Mouse (Mus musculus) limb, embryonic 10.5 days (tissue): ENCODE results near the gene Zfp235. TPM values are rescaled to one million over a fixed set of nuclear protein-coding genes. Genes with fewer than 3 reads are reported as not detected.

ENCODE experiments used
- DNase-seq: peaks from one replicate; pipeline ENCODE4 v3.0.0-alpha.2; 2017; ENCODE audit warnings: low spot score
- H3K27ac ChIP-seq: fragments of 300-500 bp; sonication (generic); 2 replicates; pipeline ENCODE4 v1.5.1; 2016; ENCODE audit warnings: mild to moderate bottlenecking
- H3K27me3 ChIP-seq: fragments of 300-500 bp; sonication (generic); 2 replicates; pipeline ENCODE4 v1.6.1; 2016; ENCODE audit warnings: low read depth, mild to moderate bottlenecking; ENCODE audit not compliant: poor library complexity, severe bottlenecking
- H3K36me3 ChIP-seq: fragments of 300-500 bp; sonication (generic); 2 replicates; pipeline ENCODE4 v1.6.1; 2016; ENCODE audit warnings: mild to moderate bottlenecking, moderate library complexity
- H3K4me1 ChIP-seq: fragments of 300-500 bp; sonication (generic); 2 replicates; pipeline ENCODE4 v1.6.1; 2016
- H3K4me3 ChIP-seq: fragments of 300-500 bp; sonication (generic); 2 replicates; pipeline ENCODE4 v1.5.1; 2016; ENCODE audit warnings: mild to moderate bottlenecking, moderate library complexity
- H3K9me3 ChIP-seq: fragments of 300-500 bp; sonication (generic); replicated peaks from 2 replicates; pipeline ENCODE4 v1.6.1; 2016; ENCODE audit warnings: mild to moderate bottlenecking
- WGBS: fragments of 180-500 bp; shearing (Covaris S2); methylation state at CpG from one replicate; pipeline ENCODE4 v1.1.7; 2016; 5-methylcytosine and 5-hydroxymethylcytosine counted together
- polyA plus RNA-seq: library from polyadenylated mRNA; unstranded; fragments of >200 nt; fragmentation: Nextera tagmentation; extraction: Ambion mirVana; gene quantifications from 2 replicates; pipeline ENCODE4 v1.2.1, GENCODE M21; 2016

The Zfp235 gene
- 12.7 and 15.7 TPM in 2 replicates for polyA plus RNA-seq

DNA sequence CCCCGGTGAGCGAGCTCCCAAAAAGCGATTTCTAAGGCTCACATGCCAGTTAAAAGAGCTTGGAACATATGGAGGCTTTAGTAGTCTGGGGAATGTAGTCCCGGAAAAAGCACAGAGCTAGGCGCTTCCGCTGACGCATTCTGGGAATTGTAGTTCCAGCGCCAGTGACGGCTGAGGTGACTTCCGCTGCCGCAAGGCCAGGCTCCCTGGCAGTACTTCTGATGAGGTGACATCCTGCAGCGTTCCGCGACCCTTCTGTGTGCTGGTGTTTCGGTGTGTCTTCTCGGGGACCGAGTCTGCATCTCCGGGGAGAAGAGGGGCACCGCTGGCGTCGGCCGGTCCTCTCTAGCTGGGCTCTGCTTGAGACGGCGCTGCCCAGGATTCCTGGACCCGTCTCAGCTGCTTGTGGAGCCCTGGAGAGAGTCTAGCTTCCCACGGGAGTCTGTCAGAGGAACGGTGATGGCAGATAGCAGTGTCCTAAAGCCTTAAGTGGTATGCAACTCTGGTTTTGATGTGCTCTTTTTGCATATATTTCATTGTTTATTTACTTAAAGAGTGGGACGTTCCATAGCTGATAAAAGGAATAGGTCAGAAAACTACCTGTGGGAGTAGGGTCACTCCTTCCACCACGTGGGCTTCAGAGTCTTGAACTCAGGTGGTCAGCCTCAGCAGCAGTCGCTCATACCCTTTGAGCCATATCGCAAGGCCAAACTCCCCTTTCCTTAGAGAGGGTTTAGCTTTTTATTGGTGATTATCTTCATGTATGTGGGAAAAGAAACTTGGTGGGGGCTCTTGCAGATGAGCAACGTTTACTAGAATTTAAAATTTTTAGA, at the start of gene Zfp235:
Gene Zfp235, plus strand, starts transcription at position 174 of the 833 bp plus-strand sequence.
- Histone ChIP-seq H3K27me3 (no peaks in the 10 kb centered on the region), H3K27ac (peak within 1 kb of the TSS; percentile 75), H3K4me3 (peak within 1 kb of the TSS; percentile 63), H3K9me3 (no peaks in the 10 kb centered on the region), H3K36me3 (peaks cover 33% of the 10 kb centered on the region), H3K4me1 (peaks cover 10% of the 10 kb centered on the region)
- peak; percentile 87 for DNase-seq
- 4% methylated on average over 32 of the region's 32 CpGs for WGBS

DNA sequence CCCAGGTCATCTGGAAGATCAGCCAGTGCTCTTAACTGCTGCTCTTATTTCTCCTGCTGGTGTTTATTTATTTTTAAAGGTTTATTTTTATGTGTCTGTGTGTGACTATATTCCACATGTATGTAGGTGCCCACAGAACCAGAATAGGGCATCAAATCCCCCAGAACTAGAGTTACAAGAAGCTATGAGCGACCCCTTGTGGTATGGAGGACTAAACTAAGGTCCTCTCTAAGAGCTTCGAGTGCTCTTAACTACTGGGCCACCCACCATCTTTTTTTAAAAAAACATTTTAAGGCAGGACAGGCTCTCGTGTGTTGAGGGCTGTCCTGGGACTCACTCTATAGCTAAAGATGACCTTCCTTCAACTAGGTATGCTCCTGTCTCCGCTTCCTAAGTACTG, 47.1 kb upstream of the Zfp235 start:
- H3K4me1 ChIP-seq, result peaks cover 14% of the 10 kb centered on the region
- DNase-seq, result no peak
- WGBS, result 95% methylated on average over 4 of the region's 4 CpGs
- H3K27me3 ChIP-seq, result no peaks in the 10 kb centered on the region
- peaks cover 10% of the 10 kb centered on the region for H3K9me3 ChIP-seq
- H3K27ac ChIP-seq, result no peak overlapping the region
- peaks cover 68% of the 10 kb centered on the region for H3K36me3 ChIP-seq
- no peak overlapping the region for H3K4me3 ChIP-seq

DNA sequence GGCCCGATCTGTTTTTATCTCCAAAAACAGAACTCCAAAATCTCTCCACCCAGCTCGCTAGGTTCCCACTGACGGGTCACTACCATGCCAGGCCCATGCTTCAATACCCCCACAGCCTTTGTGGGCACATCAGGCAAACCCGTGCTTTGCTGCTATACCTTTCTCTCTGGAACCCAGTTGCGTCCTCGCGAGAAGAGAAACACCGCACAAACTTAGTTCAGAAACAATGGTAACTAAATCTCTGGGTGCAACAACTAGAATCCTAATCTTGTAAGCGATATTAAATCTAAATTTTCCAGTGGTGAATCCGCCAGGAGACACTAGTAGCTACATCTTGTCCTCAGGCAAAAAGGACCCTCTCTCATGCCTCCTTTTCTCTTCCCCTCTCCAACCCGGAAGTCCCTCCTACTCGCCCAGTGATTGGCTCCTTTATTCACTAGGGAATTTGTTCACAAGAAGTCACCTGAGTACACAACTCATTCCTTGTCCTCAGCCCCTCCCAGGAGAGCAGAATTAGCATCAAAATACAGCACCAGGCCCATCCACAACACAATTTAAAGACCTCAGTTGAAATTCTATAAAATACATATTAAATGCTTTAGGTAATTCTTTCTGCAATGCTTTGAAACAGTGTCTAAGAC, 46.4 kb upstream of the Zfp235 start:
- H3K27me3 ChIP-seq, result no peaks in the 10 kb centered on the region
- no peak overlapping the region for H3K4me3 ChIP-seq
- H3K4me1 ChIP-seq, result peaks cover 11% of the 10 kb centered on the region
- DNase-seq, result no peak
- H3K36me3 ChIP-seq, result peaks cover 72% of the 10 kb centered on the region
- 95% methylated on average over 12 of the region's 12 CpGs for WGBS
- H3K27ac ChIP-seq, result no peak overlapping the region
- H3K9me3 ChIP-seq, result 0 out of 2 replicates have a peak, but pooled peaks cover 8% of the 10 kb centered on the region

DNA sequence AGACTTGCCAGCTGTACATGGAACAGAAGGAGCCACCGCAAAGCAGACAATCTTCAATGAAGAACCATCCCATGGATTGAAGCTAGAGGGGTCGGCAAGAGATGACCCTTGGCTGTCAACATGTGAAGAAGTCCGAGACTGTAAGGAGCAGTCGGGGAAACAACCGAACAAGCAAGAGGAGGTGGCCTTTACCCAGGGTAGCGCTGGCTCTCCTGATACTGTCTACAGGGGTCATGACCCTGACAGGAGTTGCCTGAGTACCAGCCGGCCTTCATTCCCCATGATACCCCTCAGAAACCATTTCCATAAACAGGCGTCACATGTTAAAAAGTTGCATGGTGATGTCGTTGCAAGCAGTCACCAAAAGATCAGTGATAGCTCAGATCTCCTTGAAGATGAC, 29.6 kb upstream of the Zfp235 start:
- Histone ChIP-seq H3K9me3 (peaks cover 73% of the 10 kb centered on the region), H3K27ac (no peak overlapping the region), H3K4me1 (no peaks in the 10 kb centered on the region), H3K36me3 (peaks cover 100% of the 10 kb centered on the region), H3K27me3 (no peaks in the 10 kb centered on the region), H3K4me3 (no peak overlapping the region)
- no peak for DNase-seq
- WGBS, result 96% methylated on average over 9 of the region's 9 CpGs

GRCm38 (mm10) chr7:24105144-24105703, 28.7 kb upstream of the Zfp235 start:
- WGBS, result 95% methylated on average over 18 of the region's 18 CpGs

DNA sequence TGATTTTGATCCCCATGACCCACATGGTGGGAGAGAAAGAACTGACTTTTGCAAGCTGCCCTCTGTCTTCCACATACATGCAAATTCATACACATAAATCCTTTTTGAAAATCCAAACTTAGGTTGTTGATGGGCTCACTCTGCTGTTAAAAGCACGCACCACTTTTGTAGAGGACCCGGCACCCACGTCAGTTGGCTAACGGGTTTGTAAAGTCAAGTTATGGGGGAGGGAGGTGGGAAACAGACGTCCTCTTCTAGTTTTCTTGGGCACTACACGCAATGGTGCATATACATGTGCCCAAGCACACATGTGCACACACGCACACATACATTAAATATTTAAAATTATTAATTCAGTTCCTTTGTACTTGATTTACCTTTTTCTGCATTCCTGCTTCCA, 23.1 kb upstream of the Zfp235 start:
- Histone ChIP-seq H3K4me3 (no peak overlapping the region), H3K4me1 (peaks cover 6% of the 10 kb centered on the region; the same call in 1 of the 2 replicates), H3K27ac (no peak overlapping the region), H3K27me3 (no peaks in the 10 kb centered on the region), H3K9me3 (peaks cover 33% of the 10 kb centered on the region), H3K36me3 (peaks cover 41% of the 10 kb centered on the region)
- DNase-seq, result no peak
- WGBS, result 95% methylated on average over 7 of the region's 7 CpGs

More at GRCm38 (mm10) chr7:24105144-24105703, 28.7 kb upstream of the Zfp235 start:
- Histone ChIP-seq H3K4me3 (no peak overlapping the region), H3K27me3 (no peaks in the 10 kb centered on the region), H3K4me1 (no peaks in the 10 kb centered on the region), H3K9me3 (peaks cover 73% of the 10 kb centered on the region), H3K27ac (no peak overlapping the region), H3K36me3 (peaks cover 97% of the 10 kb centered on the region)
- DNase-seq, result no peak

DNA sequence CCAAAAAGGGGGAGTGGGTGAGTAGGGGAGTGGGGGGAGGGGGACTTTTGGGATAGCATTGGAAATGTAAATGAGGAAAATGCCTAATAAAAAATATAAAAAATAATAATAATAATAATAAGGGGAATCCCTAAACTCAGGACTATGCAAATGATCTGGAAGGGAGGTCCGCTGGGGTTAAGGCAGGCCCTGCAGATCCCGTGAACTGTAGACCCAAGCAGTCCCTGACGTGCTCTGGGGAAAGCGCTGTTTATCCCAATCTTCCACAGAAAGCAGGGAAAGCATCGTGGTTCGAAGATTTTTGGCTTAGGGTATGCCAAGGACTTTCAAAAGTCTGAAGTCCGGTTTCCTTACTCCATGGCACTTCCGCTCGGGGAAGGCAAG, 22.2 kb upstream of the Zfp235 start:
- H3K27ac ChIP-seq, result peak overlapping the region; percentile 82
- peaks cover 6% of the 10 kb centered on the region; the same call in 1 of the 2 replicates for H3K4me1 ChIP-seq
- H3K4me3 ChIP-seq, result peak overlapping the region; percentile 66
- H3K9me3 ChIP-seq, result peaks cover 24% of the 10 kb centered on the region
- 5% methylated on average over 9 of the region's 9 CpGs for WGBS
- DNase-seq, result no peak
- H3K36me3 ChIP-seq, result peaks cover 32% of the 10 kb centered on the region
- no peaks in the 10 kb centered on the region for H3K27me3 ChIP-seq

DNA sequence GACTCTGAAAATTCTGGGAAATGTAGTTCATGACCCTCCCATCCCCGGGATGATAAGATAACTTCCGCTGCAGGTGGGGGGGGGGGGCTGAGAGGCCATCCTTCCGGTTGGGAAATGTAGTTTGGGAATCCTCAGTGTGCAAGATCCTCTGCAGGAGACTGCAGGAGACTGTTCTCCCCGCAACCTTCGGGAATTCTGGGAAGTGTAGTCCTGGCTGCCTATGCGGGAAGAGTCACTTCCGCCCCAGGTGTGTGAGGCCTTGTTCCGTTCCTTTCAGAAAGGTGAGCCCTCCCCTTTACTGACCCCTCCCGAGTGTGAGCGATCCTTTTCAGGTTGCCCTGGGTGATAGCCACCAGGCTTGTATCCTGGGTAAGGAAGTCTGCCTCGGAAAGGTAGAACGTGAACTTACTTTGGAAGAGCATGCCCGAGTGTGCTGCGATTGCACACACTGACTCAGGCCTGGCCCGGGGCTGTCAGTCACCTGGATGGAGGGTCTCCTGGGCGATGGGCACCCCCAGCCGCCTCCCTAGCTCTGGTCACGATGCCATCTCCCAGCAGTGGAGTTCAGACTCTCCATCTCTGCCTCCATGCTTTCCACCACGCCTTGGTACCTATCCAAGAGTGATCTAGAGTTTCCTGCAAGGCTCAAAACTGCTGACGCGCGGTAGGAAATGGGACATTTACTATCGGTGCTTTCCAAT, 21.7 kb upstream of the Zfp235 start, which contains the start of gene Zfp112:
Gene Zfp112, plus strand, starts transcription at position 159 of the 701 bp plus-strand sequence.
- H3K36me3 ChIP-seq, result peaks cover 27% of the 10 kb centered on the region
- peaks cover 6% of the 10 kb centered on the region; the same call in 1 of the 2 replicates for H3K4me1 ChIP-seq
- 3% methylated on average over 23 of the region's 23 CpGs for WGBS
- peak within 1 kb of the TSS; percentile 82 for H3K27ac ChIP-seq
- DNase-seq, result peak; percentile 81
- H3K27me3 ChIP-seq, result no peaks in the 10 kb centered on the region
- H3K9me3 ChIP-seq, result peaks cover 19% of the 10 kb centered on the region
- peak within 1 kb of the TSS; percentile 66 for H3K4me3 ChIP-seq

DNA sequence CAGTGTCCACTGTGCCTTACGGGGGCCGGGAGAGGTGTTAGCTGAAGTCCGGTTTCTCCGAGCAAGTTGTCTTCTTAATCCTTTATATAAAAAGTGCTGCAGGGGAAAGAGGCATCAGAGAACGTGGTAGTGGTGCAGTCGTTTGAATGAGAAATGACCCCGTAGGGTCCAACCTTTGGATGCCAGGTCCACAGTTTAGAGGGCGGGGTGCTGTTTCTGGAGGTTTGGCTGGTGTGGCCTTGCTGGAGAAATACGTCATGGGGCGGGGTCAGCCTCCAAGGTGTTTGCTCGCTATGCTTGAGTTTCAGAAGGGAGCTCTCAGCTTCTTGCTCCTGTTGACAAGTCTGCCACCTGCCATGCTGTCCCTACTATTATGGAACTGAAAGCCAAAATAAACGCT, 21.0 kb upstream of the Zfp235 start:
- H3K27ac ChIP-seq, result peak overlapping the region; percentile 82
- WGBS, result 13% methylated on average over 12 of the region's 12 CpGs
- peak; percentile 44 for DNase-seq

GRCm38 (mm10) chr7:24116655-24117054, 17.3 kb upstream of the Zfp235 start:
- H3K4me3 ChIP-seq, result no peak overlapping the region
- no peaks in the 10 kb centered on the region for H3K27me3 ChIP-seq
- 85% methylated on average over 4 of the region's 4 CpGs for WGBS

More for the DNA sequence above, 21.0 kb upstream of the Zfp235 start:
- H3K4me1 ChIP-seq, result peaks cover 6% of the 10 kb centered on the region; the same call in 1 of the 2 replicates
- H3K36me3 ChIP-seq, result peaks cover 20% of the 10 kb centered on the region
- peaks cover 12% of the 10 kb centered on the region; the same call in 1 of the 2 replicates for H3K9me3 ChIP-seq
- no peaks in the 10 kb centered on the region for H3K27me3 ChIP-seq
- H3K4me3 ChIP-seq, result peak overlapping the region; percentile 66

DNA sequence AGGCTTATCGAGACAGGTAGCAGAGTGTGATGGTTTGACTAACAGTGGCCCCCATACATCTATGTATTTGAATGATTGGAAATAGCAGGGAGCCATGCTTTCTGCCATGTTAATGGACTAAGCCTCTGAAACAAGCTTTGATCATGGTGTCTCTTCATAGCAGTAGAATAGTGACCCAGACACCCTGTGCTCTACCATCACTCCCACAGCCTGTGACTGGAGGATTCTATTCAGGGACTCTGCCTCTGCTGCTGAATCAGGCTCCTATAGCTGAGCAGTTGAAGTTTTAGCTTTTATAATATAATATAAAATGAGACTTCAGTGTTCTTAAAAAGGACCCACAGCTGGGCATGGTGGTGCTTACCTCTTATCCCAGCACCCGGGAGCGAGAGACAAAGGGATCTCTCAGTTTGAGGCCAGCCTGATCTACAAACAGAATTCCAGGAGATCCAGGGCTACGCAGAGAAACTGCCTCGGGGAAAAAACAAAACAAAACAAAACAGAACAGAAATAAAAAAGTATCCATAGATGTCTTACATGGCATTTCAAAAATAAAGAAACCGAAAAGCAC, 459 bp upstream of the Zfp235 start:
- WGBS, result 18% methylated on average over 6 of the region's 6 CpGs

More at GRCm38 (mm10) chr7:24116655-24117054, 17.3 kb upstream of the Zfp235 start:
- Histone ChIP-seq H3K36me3 (no peaks in the 10 kb centered on the region), H3K9me3 (no peaks in the 10 kb centered on the region), H3K4me1 (peaks cover 6% of the 10 kb centered on the region; the same call in 1 of the 2 replicates), H3K27ac (no peak overlapping the region)
- no peak for DNase-seq

DNA sequence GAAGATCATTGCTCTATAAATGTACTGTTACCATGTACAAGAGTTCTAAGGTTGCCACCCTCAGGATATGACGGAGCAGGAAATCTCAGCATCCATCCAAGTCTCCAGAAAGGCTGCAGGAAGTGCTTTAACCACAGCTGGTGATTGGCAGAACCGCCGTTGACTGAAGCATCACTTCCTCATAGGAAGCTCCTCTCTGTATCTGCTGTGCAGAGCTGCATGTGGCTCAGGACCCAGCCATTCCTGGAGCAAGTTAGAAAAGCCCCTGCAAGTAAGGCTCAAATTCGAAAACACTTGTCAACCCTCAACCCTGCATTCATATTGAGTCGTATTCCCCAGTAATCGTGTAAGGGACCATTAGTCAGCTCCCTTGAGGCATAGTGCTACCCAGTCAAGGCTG, 8.6 kb downstream of the Zfp235 start:
- H3K27ac ChIP-seq, result no peak overlapping the region

More for the DNA sequence above, 459 bp upstream of the Zfp235 start:
- Histone ChIP-seq H3K27ac (peak overlapping the region; percentile 75), H3K4me3 (peak overlapping the region; percentile 63), H3K36me3 (peaks cover 26% of the 10 kb centered on the region), H3K9me3 (no peaks in the 10 kb centered on the region), H3K4me1 (peaks cover 10% of the 10 kb centered on the region), H3K27me3 (no peaks in the 10 kb centered on the region)
- peak; percentile 31 for DNase-seq

More for the DNA sequence above, 8.6 kb downstream of the Zfp235 start:
- Histone ChIP-seq H3K36me3 (peaks cover 53% of the 10 kb centered on the region), H3K27me3 (no peaks in the 10 kb centered on the region), H3K4me1 (no peaks in the 10 kb centered on the region), H3K4me3 (no peak overlapping the region), H3K9me3 (0 out of 2 replicates have a peak, but pooled peaks cover 2% of the 10 kb centered on the region)
- 89% methylated on average over 6 of the region's 6 CpGs for WGBS
- DNase-seq, result peak; percentile 19
